Mouse (Mus musculus): ENCODE measurements around the gene Olfr1389. TPM values are rescaled to one million over a fixed set of nuclear protein-coding genes. Genes with fewer than 3 reads are reported as not detected.
"Not testable (repeated sequence)": the region's sequence is repeated elsewhere in the genome, so short reads cannot be mapped to it uniquely, and the experiment has no call there.

Olfr1389 gene
- polyA plus RNA-seq (2015; fragmentation: Nextera tagmentation; extraction: Ambion mirVana): 0.05 TPM in 1 of 2 replicates, not detected in the other

DNA sequence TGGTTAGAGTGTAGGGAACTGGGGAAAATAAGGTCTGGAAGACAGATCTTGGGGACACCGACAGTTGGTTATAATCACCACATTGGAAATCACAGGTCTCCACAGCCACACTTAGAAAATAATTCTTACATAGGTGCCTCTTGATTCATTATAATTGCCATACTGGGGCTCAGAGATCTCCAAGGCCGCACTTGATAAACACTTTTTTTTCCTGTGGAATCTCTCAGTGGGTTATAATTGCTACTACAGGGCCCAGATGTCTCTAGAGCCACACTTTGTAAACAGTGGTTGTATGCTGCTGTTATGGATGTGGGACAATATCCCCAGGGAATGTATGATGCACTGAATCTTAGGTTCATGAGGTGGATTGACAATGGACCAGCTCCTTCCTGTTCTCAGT is at the start of gene Olfr1389:
Gene Olfr1389, plus strand, starts transcription at position 301 of the 400 bp plus-strand sequence.
- H3K36me3 ChIP-seq: no peaks in the 10 kb centered on the region
- WGBS: 87% methylated on average over 2 of the region's 2 CpGs
- no peak within 1 kb of the TSS for H3K4me3 ChIP-seq (replicated peaks)
- H3K9me3 ChIP-seq (replicated peaks): no peaks in the 10 kb centered on the region
- H3K4me2 ChIP-seq (replicated peaks): no peak within 1 kb of the TSS
- H3K9ac ChIP-seq: no peak within 1 kb of the TSS
- H3K27me3 ChIP-seq: no peaks in the 10 kb centered on the region
- no peak within 1 kb of the TSS for H3K27ac ChIP-seq (replicated peaks)
- no peaks in the 10 kb centered on the region for H3K4me1 ChIP-seq
- no peak for ATAC-seq (ENCODE audit: insufficient number of reproducible peaks, low FRiP score, low TSS enrichment, low read depth)

DNA sequence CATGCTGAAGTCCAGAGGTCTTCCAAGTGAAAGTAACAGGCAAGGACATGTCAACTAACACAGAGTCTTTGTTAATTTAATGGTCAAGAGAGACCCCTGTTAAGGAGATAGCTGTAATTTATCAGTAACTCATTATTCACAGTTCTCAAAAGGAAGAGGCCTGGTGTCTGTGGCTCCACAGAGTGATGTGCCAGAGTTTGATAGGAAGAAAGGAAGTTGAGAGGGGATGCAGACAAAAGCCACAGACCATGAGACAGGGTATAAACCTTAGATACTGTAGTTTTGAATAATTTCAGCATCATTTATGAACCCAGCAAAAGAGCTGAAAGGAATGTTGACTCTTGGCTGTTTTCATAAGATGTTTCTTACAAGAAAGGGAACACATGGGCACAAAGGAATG is 39.7 kb upstream of the Olfr1389 start:
- Histone ChIP-seq H3K4me2 (replicated peaks) (no peak overlapping the region), H3K9ac (no peak overlapping the region), H3K9me3 (replicated peaks) (no peaks in the 10 kb centered on the region), H3K27ac (replicated peaks) (no peak overlapping the region), H3K36me3 (no peaks in the 10 kb centered on the region), H3K4me1 (no peaks in the 10 kb centered on the region), H3K27me3 (no peaks in the 10 kb centered on the region), H3K4me3 (replicated peaks) (no peak overlapping the region)
- no peak for ATAC-seq (ENCODE audit: insufficient number of reproducible peaks, low FRiP score, low TSS enrichment, low read depth)

DNA sequence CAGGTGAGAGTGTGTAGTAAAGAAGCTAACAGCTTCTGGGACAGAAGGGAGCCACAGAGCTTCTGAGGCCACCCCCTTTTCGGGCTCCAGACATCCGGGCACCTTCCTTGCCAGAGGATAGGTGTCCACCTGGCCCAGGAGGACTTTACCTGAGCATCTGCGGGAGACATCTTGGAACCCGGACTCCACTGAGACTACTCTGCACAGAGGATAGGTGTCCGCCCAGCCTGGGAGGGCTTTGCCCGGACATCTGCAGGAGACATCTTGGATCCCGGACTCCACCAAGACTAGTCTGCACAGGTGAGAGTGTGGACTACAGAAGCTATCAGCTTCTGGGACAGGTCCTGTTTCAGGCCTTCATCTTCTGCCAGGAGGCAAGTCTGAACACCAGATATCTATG is 36.7 kb upstream of the Olfr1389 start:
- ATAC-seq (ENCODE audit: insufficient number of reproducible peaks, low FRiP score, low TSS enrichment, low read depth); H3K4me3 ChIP-seq (replicated peaks); H3K9ac ChIP-seq; H3K9me3 ChIP-seq (replicated peaks); H3K27me3 ChIP-seq; H3K27ac ChIP-seq (replicated peaks); H3K4me1 ChIP-seq; H3K4me2 ChIP-seq (replicated peaks); H3K36me3 ChIP-seq: not testable (repeated sequence)
- WGBS: 87% methylated on average over 7 of the region's 7 CpGs

DNA sequence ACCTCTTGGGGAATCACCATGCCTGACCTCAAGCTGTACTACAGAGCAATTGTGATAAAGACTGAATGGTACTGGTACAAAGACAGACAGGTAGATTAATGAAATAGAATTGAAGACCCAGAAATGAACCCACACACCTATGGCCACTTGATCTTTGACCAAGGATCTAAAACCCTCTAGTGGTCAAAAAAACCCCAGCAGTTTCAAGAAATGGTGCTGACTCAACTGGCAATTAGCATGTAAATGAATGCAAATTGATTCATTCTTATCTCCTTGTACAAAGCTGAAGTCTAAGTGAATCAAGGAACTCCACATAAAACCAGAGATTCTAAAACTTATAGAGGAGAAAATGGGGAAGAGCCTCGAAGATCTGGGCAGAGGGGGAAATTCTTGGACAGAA is 30.2 kb upstream of the Olfr1389 start:
- H3K4me1 ChIP-seq; H3K27me3 ChIP-seq; H3K9me3 ChIP-seq (replicated peaks); H3K4me3 ChIP-seq (replicated peaks); ATAC-seq (ENCODE audit: insufficient number of reproducible peaks, low FRiP score, low TSS enrichment, low read depth); H3K9ac ChIP-seq; H3K4me2 ChIP-seq (replicated peaks); H3K36me3 ChIP-seq; H3K27ac ChIP-seq (replicated peaks): not testable (repeated sequence)
- WGBS: 71% methylated on average over 1 of the region's 1 CpGs

DNA sequence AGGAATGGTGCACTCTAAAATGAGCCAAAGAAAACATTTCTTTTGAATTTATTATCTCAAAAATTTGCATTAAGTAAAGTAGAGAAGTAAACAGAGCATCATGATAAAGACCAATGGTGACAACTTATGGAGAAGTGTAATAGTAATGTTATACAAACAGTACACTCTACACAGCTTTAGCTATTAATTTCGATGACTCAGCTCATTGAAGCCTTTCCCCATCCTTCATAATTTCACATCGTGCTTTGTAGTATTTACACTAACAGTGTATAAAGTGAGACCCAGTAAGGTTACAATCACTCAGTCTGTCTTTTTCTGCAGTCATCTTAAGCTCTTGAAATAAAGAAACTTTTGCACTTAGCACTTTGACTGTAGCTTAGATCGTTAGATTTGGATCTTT is 16.1 kb upstream of the Olfr1389 start:
- H3K9me3 ChIP-seq (replicated peaks): no peaks in the 10 kb centered on the region
- no peak overlapping the region for H3K4me2 ChIP-seq (replicated peaks)
- no peak overlapping the region for H3K27ac ChIP-seq (replicated peaks)
- no peak overlapping the region for H3K9ac ChIP-seq
- no peaks in the 10 kb centered on the region for H3K4me1 ChIP-seq
- WGBS: 69% methylated on average over 3 of the region's 3 CpGs
- H3K36me3 ChIP-seq: no peaks in the 10 kb centered on the region
- H3K4me3 ChIP-seq (replicated peaks): no peak overlapping the region
- no peak for ATAC-seq (ENCODE audit: insufficient number of reproducible peaks, low FRiP score, low TSS enrichment, low read depth)
- no peaks in the 10 kb centered on the region for H3K27me3 ChIP-seq

DNA sequence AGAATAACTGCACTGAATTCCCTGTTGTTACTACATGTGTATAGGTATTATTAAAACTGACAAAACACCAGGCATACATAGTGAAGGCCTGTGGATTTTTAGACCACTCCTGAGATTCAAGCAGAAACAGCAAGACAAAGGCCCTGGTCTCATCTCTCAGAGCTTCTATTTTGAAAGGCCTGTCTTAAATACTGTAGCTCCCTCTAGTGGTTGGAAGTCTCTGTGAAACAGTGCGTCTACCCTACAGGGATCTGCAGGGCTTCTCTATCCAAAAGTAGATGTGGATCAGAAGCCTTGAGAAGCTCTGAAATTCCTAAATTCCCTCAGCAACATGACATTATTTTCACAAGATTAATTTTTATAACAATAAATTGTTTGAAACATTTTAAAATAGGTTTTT is 12.3 kb upstream of the Olfr1389 start:
- Histone ChIP-seq H3K9ac (no peak overlapping the region), H3K27me3 (no peaks in the 10 kb centered on the region), H3K4me1 (no peaks in the 10 kb centered on the region), H3K9me3 (replicated peaks) (no peaks in the 10 kb centered on the region), H3K4me3 (replicated peaks) (no peak overlapping the region), H3K4me2 (replicated peaks) (no peak overlapping the region), H3K36me3 (no peaks in the 10 kb centered on the region), H3K27ac (replicated peaks) (no peak overlapping the region)
- 31% methylated on average over 1 of the region's 1 CpGs for WGBS
- no peak for ATAC-seq (ENCODE audit: insufficient number of reproducible peaks, low FRiP score, low TSS enrichment, low read depth)

DNA sequence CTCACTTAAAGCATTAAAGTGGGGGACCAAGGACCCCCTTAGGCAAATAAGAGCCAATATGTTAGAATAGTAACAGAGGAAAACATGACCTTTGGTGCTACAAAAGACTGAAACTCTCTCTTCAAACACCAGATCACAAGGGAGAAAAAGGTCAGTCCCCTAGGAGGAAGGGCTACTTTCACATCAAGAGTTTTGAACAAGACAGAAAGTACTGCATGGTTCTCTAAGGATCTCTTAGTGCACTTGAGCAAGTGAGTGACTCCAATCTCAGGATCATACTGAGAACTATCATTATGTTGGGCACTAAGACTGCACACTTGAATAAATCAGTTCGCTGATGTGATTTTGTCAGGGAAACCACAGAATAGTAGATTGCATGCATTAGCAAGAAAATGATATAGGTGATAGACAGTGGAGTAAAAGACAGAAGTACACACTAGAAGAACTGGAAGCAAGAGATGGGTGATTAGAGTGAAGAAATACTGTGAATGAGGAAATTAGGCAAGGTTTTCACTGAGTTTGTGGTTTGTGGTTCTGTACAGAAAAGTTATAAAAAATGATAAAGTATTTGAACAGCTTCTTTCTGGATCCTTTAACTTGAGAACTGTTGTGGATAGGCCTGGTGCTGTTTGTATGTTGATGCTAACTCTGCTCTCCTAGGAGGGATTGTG is 2.5 kb downstream of the Olfr1389 start:
- no peak overlapping the region for H3K27ac ChIP-seq (replicated peaks)
- H3K4me1 ChIP-seq: no peaks in the 10 kb centered on the region
- no peak for ATAC-seq (ENCODE audit: insufficient number of reproducible peaks, low FRiP score, low TSS enrichment, low read depth)
- H3K9ac ChIP-seq: no peak overlapping the region
- no peak overlapping the region for H3K4me2 ChIP-seq (replicated peaks)
- H3K27me3 ChIP-seq: no peaks in the 10 kb centered on the region
- no peaks in the 10 kb centered on the region for H3K9me3 ChIP-seq (replicated peaks)
- H3K36me3 ChIP-seq: no peaks in the 10 kb centered on the region
- WGBS: 86% methylated on average over 1 of the region's 1 CpGs
- H3K4me3 ChIP-seq (replicated peaks): no peak overlapping the region

DNA sequence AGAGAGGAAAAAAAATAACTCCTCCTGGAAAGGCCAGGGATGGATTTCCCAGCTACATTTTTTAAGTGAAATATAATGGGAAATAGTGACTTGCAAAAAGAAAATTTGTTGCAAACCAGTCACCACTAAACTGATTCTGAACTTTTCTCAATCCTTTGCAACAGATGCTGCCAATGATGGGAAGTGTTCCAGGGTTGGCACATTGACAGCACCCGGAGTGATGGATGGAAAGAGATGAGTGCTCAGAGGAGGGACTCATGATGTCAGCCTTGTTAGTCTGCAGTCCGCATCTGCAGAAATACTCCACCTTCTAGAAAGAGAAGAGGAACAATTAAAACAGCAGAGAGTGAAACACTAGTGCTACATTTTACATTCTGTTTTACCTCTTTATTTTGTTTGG is 6.8 kb downstream of the Olfr1389 start:
- WGBS: 93% methylated on average over 2 of the region's 2 CpGs
- no peaks in the 10 kb centered on the region for H3K9me3 ChIP-seq (replicated peaks)
- no peak overlapping the region for H3K27ac ChIP-seq (replicated peaks)
- no peak overlapping the region for H3K4me3 ChIP-seq (replicated peaks)
- no peak overlapping the region for H3K4me2 ChIP-seq (replicated peaks)
- no peak for ATAC-seq (ENCODE audit: insufficient number of reproducible peaks, low FRiP score, low TSS enrichment, low read depth)
- H3K4me1 ChIP-seq: no peaks in the 10 kb centered on the region
- H3K9ac ChIP-seq: no peak overlapping the region
- no peaks in the 10 kb centered on the region for H3K27me3 ChIP-seq
- H3K36me3 ChIP-seq: no peaks in the 10 kb centered on the region

DNA sequence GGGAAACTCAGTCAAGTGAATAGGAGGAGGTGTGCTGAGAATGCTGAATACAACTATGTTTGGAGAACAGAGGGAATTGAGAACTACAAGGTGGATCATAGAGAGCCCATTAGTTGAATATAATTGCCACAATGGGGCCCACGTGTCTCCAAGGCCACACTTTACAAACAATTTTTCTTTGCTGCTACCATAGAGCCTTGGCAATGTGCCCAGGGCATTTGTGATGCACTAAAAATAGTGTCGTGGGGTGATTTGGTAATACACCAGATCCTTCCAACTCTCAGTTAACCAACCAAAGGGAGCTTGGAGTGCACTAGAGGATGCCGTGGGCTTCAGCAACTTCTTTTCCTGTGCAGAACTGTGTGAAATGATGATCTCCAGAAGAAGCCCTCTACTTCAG is 13.5 kb downstream of the Olfr1389 start, which contains the start of gene Olfr1388:
Gene Olfr1388, plus strand, starts transcription at position 214 of the 400 bp plus-strand sequence.
- 58% methylated on average over 3 of the region's 3 CpGs for WGBS
- ATAC-seq (ENCODE audit: insufficient number of reproducible peaks, low FRiP score, low TSS enrichment, low read depth): no peak
- H3K27me3 ChIP-seq: no peaks in the 10 kb centered on the region
- no peak within 1 kb of the TSS for H3K9ac ChIP-seq
- no peak within 1 kb of the TSS for H3K4me3 ChIP-seq (replicated peaks)
- H3K36me3 ChIP-seq: no peaks in the 10 kb centered on the region
- no peaks in the 10 kb centered on the region for H3K4me1 ChIP-seq
- H3K9me3 ChIP-seq (replicated peaks): no peaks in the 10 kb centered on the region
- H3K27ac ChIP-seq (replicated peaks): no peak within 1 kb of the TSS
- H3K4me2 ChIP-seq (replicated peaks): no peak within 1 kb of the TSS

DNA sequence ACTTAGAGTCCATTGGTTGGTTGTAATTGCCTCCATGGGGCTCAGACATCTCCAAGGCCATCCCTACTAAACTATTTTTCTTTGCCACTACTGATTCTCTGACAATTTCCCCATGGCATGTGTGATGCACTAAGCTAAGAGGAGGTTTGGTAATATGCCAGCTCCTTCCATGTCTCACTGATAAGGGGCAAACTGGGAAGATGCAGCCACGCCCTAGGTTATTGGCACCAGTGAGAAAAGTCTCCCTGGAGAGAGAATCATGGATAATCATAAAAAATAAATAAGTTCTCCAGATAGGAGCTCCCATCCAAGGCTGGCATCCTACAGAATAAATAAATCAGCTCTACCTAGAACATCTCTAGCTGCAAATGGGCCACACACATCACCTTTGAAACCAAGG is 32.2 kb downstream of the Olfr1389 start, which contains the start of gene Olfr1387:
Gene Olfr1387, plus strand, starts transcription at position 301 of the 400 bp plus-strand sequence.
- no peaks in the 10 kb centered on the region for H3K27me3 ChIP-seq
- no peak within 1 kb of the TSS for H3K4me2 ChIP-seq (replicated peaks)
- H3K4me1 ChIP-seq: no peaks in the 10 kb centered on the region
- no peak within 1 kb of the TSS for H3K27ac ChIP-seq (replicated peaks)
- no peaks in the 10 kb centered on the region for H3K36me3 ChIP-seq
- 70% methylated on average over 1 of the region's 1 CpGs for WGBS
- ATAC-seq (ENCODE audit: insufficient number of reproducible peaks, low FRiP score, low TSS enrichment, low read depth): no peak
- no peak within 1 kb of the TSS for H3K4me3 ChIP-seq (replicated peaks)
- no peak within 1 kb of the TSS for H3K9ac ChIP-seq
- H3K9me3 ChIP-seq (replicated peaks): no peaks in the 10 kb centered on the region

DNA sequence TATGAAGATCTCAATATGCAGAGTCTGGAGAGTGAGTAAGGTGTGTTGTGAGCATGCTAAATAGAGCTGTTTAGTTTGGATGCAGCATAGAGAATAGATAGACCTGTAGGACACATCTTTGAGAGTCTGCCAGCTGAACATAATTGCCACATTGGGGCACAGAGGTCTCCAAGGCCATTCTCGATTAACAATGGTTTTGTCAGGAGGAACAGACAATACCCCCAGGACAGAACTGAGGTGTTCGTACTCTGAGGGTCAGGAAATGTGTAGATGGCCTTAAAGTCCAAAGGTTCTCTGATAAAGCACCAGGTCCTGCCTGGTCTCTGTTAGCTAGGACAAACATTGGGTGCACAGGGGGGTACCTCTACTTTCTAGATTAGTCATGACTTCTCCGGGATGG is 41.9 kb downstream of the Olfr1389 start, which contains the start of gene Olfr1386:
Gene Olfr1386, plus strand, starts transcription at position 301 of the 400 bp plus-strand sequence.
- not testable (repeated sequence) for H3K4me1 ChIP-seq; ATAC-seq (ENCODE audit: insufficient number of reproducible peaks, low FRiP score, low TSS enrichment, low read depth); H3K4me2 ChIP-seq (replicated peaks); H3K36me3 ChIP-seq; H3K9me3 ChIP-seq (replicated peaks); H3K4me3 ChIP-seq (replicated peaks); H3K9ac ChIP-seq; H3K27ac ChIP-seq (replicated peaks); H3K27me3 ChIP-seq
- 81% methylated on average over 3 of the region's 3 CpGs for WGBS
